Mouse (Mus musculus) cerebellum, adult 2 months (tissue): ENCODE results near the gene Iqgap1.

ENCODE experiments used
- CTCF ChIP-seq: fragments of 200-500 bp; IDR thresholded peaks from 2 replicates; pipeline ENCODE4 v1.5.1; 2011; ENCODE audit warnings: low read depth, mild to moderate bottlenecking, control low read depth, low read length, moderate library complexity, borderline replicate concordance; ENCODE audit not compliant: insufficient read depth
- POLR2A ChIP-seq: fragments of 200-500 bp; IDR thresholded peaks from 2 replicates; pipeline ENCODE4 v1.6.1; 2011; ENCODE audit warnings: low read length, control low read depth, borderline replicate concordance; ENCODE audit not compliant: insufficient read depth

- TF ChIP-seq POLR2A = no peak
- no peak for TF ChIP-seq CTCF
Measured at GRCm38 (mm10) chr7:80796258-80796657, 29.5 kb downstream of the Iqgap1 start.
